Mouse (Mus musculus) WW6 (cell line): ENCODE results near the gene Car4.

Experiments used
- DNase-seq: peaks from one replicate; pipeline ENCODE4 v3.0.0-alpha.2; 2013; ENCODE audit warnings: low read depth, low spot score

Car4 gene

GRCm38 (mm10) chr11:84957591-84958270, at the start of gene Car4:
Gene Car4, plus strand, starts transcription at chr11:84957786.
- DNase-seq: no peak

- DNase-seq: no peak
Measured at GRCm38 (mm10) chr11:84908480-84908879, 49.1 kb upstream of the Car4 start.

DNA sequence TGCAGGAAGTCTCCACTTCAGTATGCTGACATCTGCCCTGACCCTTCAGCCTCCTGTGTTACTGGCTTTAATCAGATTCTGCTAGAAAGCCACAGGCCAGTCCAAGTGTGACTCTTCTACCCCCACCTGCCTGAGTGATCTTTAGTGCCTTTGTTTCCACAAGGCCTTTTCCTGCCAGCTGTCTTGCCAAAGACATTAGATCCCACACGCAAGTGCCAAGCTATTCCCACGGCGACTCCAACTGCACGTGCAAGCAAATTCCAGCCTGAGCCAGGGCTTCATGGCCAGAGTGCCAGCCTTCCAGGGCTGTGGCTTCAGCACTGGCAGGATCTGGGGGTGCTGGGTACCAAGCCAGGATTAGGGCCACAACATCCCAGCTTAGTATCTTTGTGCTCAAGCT, 47.2 kb upstream of the Car4 start:
- DNase-seq: no peak

- peak; percentile 69 for DNase-seq
Measured at GRCm38 (mm10) chr11:84914673-84915072, 42.9 kb upstream of the Car4 start.

DNA sequence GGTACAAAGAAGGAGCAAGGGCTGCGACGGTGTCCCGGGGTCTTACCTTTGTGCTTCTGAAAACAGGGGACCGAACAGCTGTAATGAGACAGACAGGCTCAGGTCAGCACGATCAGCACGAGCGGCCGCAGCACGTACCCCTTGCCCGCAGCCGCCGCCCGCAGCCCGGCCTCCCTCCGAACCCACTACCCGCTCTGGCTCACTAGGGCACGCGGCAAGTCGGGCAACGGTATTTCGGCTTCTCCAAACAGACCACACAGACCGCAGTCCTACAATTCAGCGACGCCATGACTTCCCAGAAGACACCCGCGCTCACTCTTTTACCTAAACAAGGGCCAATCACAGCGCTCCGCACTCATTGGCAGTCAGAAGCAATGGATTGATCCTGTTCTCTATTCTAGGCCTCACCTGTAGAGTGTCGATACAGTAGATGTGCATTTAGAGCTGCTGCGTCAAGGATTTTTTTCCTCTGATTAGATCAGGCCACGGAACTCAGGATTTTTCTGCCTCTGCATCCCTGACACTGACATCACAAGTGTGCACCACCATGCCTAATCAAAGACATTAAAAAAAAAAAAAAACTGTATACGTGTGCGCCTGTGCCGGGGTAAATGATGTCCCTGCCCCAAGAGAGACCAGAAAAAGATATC, 41.4 kb upstream of the Car4 start, which contains the start of gene Znhit3:
Znhit3 (minus strand) TSS at position 314 of the 650 bp plus-strand sequence.
- DNase-seq: peak; percentile 80

DNA sequence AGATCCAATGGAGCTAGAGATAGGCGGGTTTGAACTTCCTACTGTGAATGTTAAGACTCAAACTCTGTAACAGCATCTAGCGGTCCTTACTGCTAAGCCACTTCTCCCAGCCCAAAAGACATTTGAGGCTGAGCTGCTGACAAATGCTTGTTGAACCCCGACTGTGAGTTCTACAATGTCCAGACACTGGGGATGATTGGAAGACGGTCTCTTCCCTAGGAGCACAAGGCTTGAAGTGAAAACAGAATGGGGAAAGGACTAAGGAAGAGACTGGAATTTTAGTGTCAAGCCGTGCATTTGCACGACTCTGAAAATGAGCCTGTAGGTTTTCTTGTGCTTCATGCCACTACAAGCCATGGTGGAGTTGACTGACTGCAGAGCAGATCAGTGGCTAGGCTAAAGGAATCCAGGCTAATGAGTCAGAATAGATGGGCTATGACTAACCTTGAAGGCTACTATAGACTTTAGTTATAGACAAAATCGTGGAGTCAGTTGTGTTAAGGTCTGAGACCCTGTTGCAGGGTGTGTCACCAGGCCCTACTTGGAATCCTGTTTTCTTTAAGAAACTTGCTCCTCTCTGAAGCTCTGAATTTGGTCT, 40.8 kb upstream of the Car4 start:
- DNase-seq: no peak

DNA sequence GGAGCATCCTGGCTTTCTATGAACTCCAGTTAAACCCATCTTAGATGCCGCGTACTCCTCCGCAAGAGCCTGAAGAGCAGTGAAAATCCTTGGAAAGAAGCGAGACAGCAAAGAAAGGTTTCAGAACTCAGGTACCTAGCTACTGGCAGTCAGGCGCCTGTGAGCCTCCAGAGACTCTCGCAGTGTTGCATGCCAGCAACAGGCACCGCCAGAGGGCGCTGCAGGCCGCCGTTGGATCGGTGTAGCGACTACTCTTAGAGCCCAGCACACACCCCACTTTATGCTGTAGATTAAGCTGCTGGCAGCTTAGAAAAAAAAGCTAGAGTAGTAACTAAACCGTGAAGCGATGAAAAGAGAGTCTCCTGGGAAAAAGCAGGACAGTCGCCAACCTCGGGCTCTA, 39.2 kb upstream of the Car4 start:
- peak; percentile 71 for DNase-seq

DNA sequence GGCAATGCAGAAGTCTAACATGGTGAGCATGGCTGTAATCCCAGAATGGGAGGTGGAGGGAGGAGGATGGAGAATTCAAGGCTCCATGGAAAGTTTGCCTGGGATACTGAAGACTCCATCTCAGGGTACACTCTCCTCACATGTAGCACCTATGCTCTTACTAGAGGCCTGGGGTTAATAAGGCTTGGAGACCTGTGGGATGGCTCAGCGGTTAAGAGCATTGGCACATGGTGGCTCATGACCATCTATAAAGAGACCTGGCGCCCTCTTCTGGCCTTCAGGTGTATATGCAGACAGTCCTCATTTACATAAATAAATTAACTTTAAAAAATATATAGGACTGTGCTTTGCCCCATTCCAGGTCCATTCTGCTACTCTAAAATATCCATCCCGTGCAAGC, 38.3 kb upstream of the Car4 start:
- peak; percentile 28 for DNase-seq

GRCm38 (mm10) chr11:84919951-84920350, 37.6 kb upstream of the Car4 start:
- DNase-seq: no peak

- no peak for DNase-seq
Measured at GRCm38 (mm10) chr11:84920981-84921380, 36.6 kb upstream of the Car4 start.

DNA sequence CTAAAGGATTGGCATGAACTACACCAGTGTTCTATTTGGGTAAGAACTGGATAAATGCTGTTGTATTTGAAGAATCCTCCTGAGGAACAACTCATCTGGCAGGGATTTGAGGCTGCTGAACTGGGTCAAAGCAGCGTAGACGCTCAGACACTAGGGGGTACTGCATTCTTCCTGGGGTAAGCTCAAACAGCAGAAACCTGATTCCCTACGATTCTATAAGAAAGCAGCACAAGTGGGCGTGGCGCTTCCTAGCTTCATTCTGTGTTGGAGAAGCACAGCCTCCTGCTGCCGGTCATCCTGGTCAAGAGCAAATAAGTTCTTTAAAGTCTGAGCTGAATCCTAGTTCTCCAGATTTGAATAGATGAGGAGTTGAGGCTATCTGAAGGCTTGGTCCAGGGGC, 25.3 kb upstream of the Car4 start:
- no peak for DNase-seq

DNA sequence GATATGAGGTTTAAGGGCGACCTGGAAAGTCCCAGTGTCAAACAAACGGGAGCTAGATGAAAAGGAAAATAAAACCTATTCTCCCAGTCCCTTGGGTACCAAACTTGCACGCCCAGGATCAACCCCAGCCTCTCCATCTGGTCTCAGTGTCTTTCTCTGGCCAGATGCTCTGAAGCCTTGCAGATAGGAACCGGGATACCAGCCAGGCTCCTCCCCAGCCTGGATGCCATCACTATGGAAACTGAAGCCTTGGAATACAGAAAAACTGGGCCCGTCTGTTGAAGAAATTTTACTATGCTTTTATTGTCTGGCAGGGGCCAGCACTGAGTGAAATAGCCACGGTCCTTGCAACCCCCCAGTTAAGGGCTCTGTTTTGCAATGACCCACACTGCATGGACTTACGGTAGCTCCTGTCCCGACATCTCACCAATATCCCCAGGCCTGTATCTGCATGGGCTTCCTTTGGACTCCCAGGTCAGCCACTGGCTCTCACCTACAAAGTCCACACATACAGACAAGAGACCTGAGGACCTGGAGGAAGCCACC, 18.0 kb upstream of the Car4 start:
- no peak for DNase-seq

DNA sequence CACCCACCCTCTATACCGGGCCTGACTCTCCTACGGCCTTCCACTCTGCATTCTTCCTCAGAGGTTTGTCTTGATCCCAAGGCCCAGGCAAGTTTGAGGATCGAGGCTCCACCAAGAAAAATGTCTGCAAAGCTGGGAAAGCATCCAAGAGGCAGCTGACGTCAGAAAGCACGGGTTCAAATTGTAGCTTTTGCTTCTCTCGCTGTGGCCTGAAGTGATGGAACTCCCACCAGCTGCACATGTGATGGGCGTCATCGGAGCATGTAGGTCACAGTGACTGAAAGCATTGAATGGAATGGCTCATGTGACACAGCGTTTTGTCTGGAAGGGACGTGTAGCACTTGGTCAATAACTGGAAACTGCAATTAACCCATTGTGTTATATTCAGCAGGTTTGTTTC, 17.4 kb upstream of the Car4 start:
- DNase-seq: no peak

DNA sequence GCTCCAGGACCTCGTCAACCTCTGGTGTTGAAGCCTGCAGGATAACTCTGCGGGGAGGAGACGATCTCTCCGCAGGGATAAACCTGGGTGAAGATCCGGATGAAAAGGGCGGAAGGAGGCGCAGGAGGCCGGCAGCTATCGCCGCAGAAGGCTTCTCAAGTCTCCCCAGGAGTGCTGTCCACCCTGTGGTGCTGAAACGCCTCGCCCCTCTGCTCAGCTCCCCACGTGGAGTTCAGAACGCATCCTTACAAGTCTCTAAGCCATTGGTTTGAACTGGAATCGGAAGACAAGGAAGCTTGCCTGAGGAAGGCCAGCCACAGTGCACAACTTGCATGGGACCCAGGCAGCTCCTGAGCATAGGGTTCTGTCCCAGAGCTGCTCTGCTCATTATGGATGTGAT, 13.6 kb upstream of the Car4 start:
- DNase-seq: peak; percentile 83

DNA sequence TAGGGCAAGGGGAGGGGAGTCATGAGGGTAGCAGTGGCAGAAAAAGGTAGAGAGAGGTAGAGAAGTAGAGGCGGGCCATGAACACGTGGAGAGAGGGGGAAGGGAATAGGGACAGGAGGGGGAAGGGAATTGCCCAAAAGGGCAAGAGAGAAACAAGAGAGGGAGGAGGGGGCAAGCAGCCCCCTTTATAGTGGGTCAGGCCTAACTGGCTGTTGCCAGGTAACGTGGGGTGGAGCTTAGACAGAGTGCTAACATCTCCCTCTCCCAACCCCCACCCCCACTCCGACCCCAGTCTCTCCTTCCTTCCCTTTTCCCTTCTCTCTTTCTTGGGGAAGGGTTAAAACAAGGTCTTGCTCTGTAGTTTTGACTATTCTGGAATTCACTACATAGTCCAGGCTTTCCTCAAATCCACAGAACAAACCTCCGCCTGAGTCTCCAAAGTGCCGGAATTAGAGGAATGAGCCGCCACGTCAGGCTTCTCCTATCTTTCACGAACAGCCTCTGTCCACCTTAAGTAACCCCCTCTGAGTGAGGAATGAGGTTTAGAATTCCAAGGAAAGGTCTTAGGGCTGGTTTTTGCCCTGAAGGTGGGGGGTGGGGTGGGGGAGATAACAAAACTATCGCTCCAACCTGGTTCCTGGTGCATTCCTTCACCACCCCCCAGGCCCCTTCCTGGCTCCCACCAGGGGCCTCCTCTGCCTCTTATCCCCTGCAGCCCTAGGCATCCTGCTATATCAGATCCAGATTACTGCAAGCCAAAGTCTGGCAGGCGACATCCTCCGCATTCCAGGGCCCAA, 12.7 kb upstream of the Car4 start:
- DNase-seq: no peak

DNA sequence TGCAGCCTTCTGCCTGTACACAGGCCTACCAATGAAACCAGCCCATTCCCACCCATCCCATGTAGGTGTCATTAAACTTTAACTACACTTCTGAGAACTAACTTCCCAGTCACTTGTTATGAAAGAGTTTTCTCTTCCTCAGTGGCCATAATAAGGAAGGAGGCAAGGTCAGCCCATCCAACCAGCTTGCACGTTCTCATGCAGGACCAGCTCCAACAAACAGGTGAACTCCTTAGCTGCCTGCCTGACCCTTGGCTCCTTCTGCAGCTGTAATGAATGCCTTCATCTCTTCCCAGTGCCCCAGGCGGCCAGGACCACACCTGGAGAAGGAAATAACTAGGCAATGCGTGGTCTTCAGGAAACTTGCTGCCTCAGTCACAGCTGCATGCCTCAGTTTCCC, 11.7 kb upstream of the Car4 start:
- DNase-seq: no peak

DNA sequence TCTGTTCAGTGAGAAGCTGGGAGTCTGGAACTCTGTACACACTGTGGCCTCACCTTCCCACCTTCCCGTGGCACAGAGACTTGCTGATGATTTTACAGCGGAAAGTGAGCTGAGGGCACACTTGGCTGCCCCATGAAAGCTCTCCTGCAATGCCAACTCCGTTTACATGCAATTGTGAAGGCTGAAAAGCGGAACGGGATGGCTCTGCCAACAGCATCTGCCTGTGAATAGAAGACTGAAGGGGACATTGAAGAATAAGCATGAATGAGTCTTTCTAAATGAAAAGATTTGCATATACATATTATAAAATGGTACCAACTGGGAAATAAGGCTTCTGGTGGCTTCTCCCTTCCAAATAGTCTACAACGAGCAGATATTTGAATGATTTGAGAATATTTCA, 10.4 kb upstream of the Car4 start:
- no peak for DNase-seq

- DNase-seq: no peak
Measured at GRCm38 (mm10) chr11:84948114-84948513, 9.5 kb upstream of the Car4 start.

- no peak for DNase-seq
Measured at GRCm38 (mm10) chr11:84948526-84948925, 9.1 kb upstream of the Car4 start.

- no peak for DNase-seq
Measured at GRCm38 (mm10) chr11:84952611-84953010, 5.0 kb upstream of the Car4 start.

- DNase-seq: no peak
Measured at GRCm38 (mm10) chr11:84956400-84956799, 1.2 kb upstream of the Car4 start.

DNA sequence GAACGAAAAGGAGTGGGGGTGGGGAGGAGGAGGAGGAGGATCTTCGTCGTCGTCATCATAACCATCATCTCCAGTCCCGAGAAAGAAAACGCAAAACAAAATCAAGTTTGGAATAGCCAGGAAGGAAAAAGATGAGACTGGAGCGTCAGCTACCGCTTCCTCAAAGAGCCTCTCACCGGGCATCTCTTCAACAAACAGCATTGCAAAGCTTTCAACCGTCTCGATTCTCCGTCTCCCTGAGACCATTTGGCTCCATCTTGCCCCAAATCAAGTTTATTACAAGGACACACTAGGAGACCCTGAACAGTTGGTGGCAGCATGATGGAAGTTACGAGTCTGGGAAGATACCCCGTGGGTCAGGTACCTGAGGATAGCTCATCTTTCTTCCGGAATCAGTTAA, 415 bp upstream of the Car4 start:
- DNase-seq: no peak
